Mouse (Mus musculus): ENCODE measurements around the gene Klf7. TPM values are rescaled to one million over a fixed set of nuclear protein-coding genes. Genes with fewer than 3 reads are reported as not detected.

Klf7 gene
- total RNA-seq, 2 experiments from 2014 or later: 6.7 to 7.2 TPM

DNA sequence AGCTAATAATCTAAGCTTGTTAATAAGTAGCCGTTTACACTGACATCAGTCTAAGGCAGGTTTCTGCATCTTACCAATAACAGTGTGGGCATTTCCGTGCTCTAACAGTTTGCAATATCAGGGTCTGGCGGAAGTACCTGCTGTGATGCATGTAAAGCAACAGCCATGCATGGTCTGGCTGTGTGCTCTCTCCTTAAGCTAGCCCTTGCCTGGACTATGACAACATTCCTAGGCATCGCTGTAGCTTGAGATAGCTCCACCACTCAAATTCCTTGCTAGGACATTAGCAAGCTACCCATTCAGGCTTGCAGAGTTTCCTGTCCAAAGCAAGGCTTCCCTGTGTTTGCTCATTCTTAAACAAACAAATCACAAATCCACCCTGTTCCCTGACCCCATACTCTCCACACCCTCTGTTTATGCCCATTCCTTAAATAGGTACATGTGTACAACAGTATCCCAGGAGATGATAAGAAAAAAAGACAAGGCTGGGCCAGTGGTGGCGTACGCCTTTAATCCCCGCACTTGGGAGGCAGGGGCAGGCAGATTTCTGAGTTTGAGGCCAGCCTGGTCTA lies 85.1 kb downstream of the Klf7 start:
- DNase-seq: no peak
- intact Hi-C loops (cut with DNase I): no loop called here

DNA sequence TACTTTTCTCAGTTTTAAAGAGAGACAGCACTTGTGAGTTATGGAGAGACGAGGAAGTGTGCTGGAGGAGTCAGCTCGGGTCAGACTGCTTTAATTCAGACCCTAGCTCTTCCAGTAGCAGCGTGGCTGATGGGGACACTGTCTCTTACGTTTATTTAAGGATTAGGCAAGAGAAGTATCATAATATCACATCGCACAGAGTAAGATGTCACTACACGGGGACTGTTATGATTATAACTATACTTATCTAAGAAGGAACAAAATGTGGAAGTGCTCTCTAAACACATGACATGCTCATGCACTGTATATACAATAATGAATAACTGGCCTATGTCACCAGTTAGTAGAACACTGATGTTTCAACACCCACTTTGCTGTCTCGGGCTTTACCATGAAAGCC lies 86.3 kb downstream of the Klf7 start:
- DNase-seq: no peak
- intact Hi-C loops (cut with DNase I): no loop called here

DNA sequence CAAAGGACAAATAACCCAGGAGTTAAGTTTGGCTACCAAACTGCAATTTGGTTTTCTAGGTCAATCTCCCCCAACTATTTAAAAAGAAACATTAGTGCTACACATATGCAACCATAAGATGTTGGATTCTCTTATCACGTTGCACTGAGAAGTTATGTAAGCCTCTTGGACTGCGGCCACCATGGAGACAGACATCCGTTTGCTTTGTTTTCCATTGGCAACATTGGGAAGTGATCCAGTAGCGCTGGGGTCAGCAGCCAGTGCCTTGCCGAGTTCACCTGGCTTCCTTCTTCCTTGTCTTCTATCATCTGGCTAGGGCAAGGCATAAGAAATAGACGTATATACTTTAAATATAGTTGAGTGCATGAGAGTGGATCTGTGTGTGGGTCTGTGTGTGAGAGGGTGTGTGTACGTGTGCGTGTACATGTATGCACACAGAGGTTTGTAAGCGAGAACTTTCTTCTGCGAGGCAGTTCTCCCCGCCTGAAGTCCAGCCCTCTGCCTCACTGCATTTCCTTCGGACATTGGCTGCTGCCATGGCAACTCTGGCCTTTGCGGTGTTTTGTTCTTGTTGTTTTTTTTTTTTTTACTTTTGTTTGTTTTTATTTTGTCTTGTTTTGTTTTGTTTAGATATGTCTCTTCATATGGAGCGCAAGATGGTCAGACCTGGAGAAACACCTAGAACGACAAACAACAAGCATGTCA lies 86.8 kb downstream of the Klf7 start:
- intact Hi-C loops (cut with DNase I): no loop called here
- DNase-seq: no peak

DNA sequence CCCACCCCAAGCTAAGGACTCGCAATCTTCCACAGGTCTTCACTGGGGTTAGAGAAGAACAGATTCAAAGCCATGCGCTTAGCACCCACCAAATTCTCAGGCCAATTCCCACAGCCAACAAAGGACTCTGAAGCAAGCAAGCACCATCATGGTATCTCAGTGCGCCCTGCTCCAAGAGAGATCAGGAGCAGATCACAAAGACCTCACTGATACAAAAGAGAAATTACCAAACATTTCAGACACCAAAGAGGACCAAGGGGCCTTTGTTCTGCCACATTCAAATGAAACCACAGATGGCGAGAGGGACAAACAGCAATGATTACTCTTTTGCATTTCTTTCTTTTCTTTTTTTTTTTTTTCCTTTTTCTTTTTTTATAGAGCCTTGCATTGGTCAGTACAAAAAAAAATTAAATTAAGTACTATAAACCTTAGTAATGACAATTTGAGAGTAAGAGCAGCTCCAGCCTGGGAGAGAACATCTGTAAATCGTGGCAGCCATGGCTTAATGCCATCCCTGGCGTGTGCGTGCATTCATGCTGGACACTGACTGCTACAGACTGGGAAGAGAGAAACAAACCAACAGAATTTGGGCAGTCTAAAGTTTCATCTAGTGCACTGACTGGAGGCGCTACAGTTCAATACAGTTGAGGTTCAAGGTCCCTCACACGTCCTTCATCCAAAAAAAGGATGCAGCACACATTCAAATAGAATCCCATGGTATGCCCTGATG lies 89.4 kb downstream of the Klf7 start:
- DNase-seq: no peak
- intact Hi-C loops (cut with DNase I): no loop called here

DNA sequence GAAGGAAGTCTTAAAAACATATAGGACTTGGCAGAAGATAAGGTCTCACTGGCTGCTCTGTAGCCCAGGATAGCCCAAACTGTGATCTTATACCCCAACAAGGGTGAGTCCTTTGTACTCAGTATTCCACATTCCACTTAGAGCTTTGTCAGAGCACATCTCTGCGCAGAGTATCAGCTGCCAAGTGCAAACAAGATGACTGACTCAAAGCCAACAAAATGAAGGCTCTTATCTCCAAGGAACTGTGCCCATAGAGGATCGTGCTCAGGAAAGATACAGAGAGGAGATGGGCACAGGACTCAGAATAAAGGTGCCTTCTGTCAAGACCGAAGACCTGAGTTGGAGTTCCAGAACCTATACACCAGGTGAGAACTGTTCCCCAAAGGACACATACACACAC lies 100.1 kb downstream of the Klf7 start:
- intact Hi-C loops (cut with DNase I): loop anchor here (5.0 kb wide), 1 partner anchor 95 kb away; no protein-coding TSS in a partner anchor
- DNase-seq: no peak

DNA sequence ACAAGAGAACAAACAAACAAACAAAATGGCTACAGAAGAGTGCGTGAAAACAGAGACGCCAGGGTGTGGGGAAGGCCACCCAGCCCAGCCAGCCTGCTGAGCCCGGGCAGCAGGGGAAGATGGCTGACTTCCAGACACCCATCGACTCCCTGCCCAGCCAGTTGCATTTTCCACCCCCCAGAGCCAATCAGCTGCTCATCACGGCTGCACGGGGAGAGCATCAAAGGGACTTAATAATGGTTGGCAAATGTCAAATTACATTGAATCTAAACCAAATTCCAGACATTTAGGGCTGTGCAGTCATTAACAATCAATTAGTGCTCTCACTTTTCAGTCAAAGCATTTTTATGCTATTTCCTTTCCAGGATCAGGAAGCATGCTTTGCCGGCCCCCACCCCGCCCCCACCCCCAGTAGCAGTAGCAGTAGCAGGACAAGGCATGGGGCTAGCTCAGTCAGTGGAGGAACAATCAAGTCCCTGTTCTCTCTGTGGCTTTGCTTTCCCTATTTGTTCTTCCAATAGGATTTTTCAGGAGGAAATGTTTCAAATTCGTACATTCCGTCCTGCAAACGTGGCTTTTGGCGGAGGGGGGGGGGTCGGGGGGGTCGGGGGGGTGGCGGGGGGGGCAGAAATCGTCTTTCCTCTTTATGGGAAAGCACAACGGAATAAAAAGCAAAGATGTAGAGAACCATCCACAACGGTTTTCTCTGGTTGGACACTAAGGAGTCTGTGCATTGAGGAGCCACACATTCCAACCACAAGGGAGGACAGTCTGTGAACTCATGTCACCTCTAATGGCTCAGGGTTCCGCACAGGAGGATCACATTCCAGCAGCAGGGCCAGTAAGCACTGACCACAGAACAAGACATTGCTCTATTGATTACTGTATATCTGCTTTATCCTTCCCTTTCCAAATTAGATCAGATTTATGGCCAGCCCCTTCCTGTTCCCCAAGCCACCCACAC lies 101.1 kb downstream of the Klf7 start:
- peak in 1 of 2 experiments; percentile 12 for DNase-seq
- intact Hi-C loops (cut with DNase I): loop anchor here (5.0 kb wide), 1 partner anchor 96 kb away; no protein-coding TSS in a partner anchor

DNA sequence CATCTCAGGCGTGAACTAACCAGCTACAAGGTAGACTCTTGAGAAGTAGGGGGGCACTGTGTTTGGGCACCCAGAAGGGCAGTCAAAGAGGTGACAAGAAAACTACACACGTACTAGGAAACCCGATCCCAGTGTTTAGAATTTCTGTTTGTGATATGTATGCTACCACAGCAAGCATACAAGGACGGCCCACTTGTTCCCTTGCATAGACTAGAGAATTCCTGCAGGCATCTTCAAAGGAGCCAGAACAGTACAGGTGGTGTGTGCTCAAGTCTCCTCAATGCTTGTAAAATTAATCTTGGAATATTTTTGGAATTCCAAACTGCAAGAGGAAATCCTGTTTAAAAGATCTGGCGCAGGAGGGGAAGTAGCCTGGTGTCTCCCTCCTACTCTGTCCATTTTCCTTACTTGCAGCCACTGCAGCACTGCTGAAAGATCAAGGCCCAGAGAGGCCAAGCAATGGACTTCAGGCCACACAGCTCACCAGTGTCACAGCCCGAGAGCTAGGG lies 102.9 kb downstream of the Klf7 start:
- intact Hi-C loops (cut with DNase I): no loop called here
- no peak for DNase-seq

DNA sequence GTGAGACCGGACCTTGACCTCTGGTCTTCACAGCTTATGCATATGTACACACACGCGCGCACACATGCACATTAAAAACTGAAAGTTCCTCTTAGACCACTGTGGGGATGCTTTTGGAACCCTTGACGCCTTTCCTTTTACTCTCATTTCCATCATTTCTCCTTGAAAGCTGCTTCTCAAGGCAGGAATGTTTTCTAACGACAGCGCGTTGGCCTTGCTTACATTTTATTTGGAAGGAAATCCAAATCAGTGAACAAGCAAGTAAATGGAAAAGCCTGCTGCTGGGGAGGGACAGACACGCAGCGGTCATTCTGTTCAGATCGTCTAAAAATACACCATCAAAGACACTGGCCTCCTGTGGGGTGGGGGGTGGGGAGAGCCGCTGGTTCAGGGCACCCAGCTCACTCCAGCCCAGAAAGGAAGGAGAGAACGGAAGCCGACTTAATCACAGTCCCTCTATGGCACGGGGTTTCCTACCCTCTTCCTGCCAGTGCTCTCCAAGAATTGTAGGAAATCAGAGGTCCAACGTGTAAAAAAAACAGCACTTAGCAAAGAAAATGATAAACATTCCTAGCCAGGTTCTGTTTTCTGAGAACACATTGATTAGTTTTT lies 103.5 kb downstream of the Klf7 start:
- intact Hi-C loops (cut with DNase I): no loop called here
- no peak for DNase-seq

DNA sequence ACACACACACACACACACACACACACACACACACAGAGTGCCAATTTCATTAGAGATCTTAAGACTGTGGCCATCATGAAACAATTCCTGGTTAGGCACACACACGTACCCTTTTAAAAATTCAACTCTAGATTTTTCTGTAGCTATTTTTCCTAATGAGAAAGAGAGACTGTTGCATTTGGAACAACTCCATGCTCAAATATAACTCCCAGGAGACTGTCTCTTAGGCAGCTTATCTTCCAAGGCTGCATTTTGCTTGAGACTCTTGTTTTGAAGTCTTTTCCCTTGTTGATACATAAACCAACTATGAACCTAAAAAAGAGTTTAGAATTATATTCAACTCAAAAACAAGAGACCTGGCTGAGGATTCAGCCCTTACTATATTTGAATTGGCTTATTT lies 108.0 kb downstream of the Klf7 start:
- intact Hi-C loops (cut with DNase I): no loop called here
- no peak for DNase-seq

DNA sequence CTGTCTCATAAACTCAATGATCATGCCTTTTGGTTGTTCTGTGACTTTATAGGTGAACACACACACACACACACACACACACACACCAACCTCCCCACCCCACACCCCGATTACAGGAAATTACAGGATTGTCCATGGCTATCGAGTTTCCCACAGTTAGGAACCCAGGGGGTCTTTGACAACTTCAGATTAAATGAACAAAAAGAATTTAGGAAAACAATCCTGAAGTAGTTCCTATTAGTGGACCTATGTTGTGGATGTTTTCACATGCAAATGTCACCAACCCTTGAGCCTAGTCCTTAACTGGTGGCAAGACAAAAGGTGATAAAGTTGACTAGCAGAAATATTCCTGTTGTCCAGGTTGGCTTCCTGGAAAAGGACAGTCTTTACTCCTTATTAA lies 113.1 kb downstream of the Klf7 start:
- DNase-seq: no peak
- intact Hi-C loops (cut with DNase I): no loop called here

DNA sequence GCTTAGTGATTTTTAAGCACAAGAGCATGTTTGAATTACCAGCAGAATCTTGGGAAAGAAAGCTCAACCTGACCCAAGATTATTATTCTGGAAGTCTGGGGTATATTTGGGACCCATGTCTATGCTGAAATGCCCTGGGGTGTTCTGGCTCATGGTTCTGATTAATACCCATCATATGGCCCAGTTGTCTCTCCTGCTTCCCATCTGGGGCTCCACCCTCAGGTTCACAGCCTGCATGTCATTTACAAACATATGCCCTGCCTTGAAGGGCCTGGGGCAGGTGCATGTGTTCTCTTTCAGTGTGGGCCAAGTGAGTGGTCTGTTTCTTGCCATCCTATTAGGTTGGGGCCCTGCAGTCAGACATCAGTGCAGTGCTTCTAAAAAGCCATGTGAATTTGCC lies 114.1 kb downstream of the Klf7 start:
- DNase-seq: no peak
- intact Hi-C loops (cut with DNase I): no loop called here

DNA sequence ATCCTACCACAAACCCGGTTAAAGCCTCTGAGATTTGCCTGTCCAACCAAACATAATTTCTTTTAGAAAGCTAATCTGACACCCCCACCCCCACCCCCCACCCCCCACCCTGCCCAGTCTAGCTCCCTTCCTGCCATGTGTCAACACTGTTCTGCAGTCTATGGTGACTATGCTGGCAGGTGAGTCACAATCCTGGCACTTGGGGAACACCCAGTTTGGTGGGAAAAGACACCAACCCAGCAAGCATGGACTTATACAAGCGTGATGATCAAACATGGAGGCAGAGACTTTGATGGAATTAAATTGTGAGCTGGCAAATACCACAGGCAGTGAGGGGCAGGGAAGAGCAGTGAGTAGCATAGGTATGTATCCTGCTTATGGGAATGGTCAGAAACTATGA lies 116.9 kb downstream of the Klf7 start:
- DNase-seq: no peak
- intact Hi-C loops (cut with DNase I): no loop called here

DNA sequence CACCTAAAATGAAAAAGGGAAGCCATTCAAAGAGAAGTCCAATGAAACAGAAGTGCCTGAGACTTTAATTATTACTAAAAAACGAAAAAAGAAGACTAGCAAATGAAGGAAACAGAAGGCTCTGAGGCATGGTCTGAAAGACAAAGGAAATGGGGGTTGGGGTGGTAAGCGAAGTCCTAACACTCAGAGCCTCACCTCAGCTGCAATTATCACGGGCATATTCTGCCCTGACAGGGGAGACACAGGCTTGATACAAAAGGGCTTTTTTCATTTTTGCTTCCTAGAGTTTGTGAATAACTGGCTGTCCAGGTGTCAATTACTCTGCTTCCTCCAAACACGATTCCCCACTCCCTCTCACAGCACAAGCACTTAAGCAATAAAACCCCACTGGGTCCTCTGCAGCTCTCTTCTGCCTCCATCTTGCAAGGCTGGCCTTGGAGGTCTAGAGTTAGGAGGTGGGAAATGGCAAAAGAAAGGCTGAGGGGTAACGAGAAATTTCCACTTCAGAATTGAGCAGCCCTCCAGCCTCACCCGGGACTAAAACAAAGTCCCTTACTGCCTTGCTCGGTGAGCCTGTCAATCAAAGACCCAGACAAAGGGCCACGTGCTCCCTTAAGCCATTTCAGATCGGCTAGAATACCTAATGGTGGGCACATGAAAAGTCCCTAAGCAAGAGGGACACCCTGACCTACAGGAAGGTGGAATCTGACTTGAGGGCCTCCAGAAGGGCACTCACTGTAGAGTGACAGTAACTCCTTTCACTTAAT lies 118.4 kb downstream of the Klf7 start:
- intact Hi-C loops (cut with DNase I): no loop called here
- DNase-seq: no peak

DNA sequence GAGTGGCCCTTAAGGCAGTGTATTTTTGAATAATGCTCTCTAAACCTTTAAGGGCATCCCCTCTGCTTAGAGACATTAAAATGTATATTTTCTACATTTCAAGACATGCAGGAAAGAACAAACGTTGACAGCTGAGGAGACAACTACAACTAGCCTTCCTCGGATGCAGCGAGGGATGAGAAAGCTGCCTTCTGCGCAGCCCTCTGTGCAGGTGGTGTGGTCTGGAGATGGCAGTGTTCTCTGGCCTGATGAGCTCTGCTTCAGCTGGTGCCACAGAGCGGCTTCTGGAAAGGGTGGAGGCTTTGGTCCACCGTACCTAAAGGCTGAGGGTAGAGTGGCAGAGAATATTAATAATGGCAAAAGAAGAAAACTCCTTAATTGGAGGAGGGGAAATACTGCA lies 120.0 kb downstream of the Klf7 start:
- intact Hi-C loops (cut with DNase I): no loop called here
- no peak for DNase-seq

DNA sequence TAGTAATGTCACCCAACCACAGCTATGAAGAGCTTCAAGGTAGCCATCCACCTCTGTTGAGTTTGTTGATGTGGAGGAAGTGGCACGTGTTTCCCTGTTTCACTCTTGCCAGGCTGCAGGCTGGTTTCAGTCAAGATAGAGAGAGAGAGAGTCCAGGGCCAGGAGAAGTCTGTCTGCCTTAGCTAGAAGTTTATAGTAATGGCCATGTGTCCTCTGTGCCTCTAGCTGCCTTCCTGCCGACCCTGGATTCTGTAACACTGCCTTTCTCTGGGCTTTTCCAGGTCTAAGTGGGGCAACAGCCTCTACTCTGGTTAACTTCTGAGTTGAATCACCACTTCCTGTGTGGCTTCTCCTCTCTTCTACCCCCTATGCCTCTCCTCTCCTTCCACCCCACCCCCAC lies 121.5 kb downstream of the Klf7 start:
- no peak for DNase-seq
- intact Hi-C loops (cut with DNase I): no loop called here

DNA sequence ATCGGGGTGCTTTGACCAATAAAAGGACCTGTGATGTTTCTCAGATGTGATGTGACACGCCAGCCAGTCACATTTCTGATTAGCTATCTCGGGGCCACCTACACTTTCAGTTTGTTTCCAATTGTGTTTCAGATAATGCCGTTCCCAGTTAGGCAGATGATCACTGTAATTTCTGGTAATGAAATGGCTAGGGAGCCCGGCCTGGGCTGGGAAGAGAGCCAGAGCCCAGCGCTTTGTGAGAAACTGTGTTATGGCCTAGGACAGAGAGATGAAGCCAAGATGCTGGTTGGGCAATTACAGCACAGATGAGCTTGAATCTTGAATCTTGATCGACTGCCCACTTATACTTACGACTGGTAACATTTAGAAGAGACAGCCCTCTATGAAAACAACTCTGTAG lies 122.6 kb downstream of the Klf7 start:
- peak; percentile 48 to 57 for DNase-seq
- intact Hi-C loops (cut with DNase I): loop anchor here (1.0 kb wide), 1 partner anchor 11 kb away; no protein-coding TSS in a partner anchor

DNA sequence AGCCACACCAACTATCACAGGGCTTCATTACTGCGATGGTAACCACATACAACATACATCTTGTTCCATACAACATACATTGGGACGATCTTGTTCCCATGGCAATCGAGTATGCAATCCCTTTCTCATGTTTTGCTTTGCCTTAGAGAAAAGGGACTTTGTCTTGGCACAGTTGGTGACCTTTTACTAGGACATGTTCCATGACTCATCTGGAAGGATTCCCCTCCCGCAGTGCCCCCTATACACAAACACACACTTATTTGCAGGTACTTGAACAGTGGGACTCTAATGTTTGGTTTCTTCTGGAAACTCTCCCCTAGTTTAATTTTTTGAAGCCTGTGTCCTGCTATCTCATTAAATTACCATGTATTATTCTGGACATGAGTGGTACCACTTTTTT lies 123.2 kb downstream of the Klf7 start:
- DNase-seq: no peak
- intact Hi-C loops (cut with DNase I): loop anchor here (1.0 kb wide), 1 partner anchor 11 kb away; no protein-coding TSS in a partner anchor

DNA sequence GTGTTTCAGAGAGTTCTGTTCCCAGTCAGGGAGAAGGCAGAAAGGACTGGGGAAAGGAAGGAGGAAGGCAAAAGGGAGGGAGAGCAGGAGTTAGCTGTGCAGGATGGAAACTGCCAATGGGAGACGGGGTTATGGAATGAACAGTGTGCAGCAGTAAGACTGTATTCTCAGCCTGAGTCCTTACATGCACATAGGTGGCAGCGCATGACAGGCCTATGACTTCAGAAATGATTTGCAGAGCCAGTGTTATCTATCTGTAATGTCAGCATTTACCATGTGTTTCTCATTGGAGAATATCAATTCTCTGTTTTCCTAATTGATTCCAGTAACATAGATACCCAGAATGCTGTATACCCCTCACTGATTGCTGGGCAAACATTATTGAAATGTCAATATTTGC lies 123.9 kb downstream of the Klf7 start:
- DNase-seq: no peak
- intact Hi-C loops (cut with DNase I): no loop called here

DNA sequence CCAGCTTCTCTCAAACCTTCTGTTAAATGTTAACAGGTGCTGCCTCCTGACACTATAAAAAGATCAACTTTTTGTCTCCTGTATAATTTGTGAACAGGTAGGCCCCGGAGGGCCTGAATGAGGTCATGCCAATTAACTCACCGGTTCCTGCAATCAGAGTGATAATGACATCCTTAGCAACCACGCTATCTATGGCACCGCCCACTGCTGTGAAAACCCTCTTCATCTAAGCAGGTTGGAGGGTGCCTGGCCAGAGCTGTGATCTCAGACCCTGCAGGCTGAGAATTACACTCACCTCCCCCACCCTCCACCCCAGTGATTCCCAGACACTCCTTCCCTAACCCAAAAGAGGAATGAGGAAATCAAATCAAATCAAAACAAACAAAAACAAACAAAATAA lies 126.3 kb downstream of the Klf7 start:
- intact Hi-C loops (cut with DNase I): no loop called here
- no peak for DNase-seq

Data from gastrocnemius, postnatal 36 days (tissue).